Mouse (Mus musculus) liver, embryonic 14.5 days (tissue): ENCODE results near the gene Nmi. TPM values are rescaled to one million over a fixed set of nuclear protein-coding genes. Genes with fewer than 3 reads are reported as not detected.
"Not testable (repeated sequence)": the region's sequence is repeated elsewhere in the genome, so short reads cannot be mapped to it uniquely, and the experiment has no call there.

Experiments used
- ATAC-seq: fragments of 200-750 bp; cut with Nextera tagmentation; 2 replicates; pipeline ENCODE4 v1.8.0; 2017; ENCODE audit warnings: moderate number of reproducible peaks, mild to moderate bottlenecking, moderate library complexity; ENCODE audit not compliant: insufficient read depth
- DNase-seq, 3 experiments: peaks; one replicate each; pipeline ENCODE4 v3.0.0-alpha.2; 2012 to 2013; ENCODE audit warnings: low read depth in 3 of 3, low spot score in 3 of 3
- H3K27ac ChIP-seq: fragments of 300-500 bp; sonication (generic); 2 replicates; pipeline ENCODE4 v1.5.1; 2014; ENCODE audit warnings: moderate library complexity, mild to moderate bottlenecking, control low read depth, inconsistent platforms
- H3K27me3 ChIP-seq: fragments of 300-500 bp; sonication (generic); 2 replicates; pipeline ENCODE4 v1.6.1; 2014; ENCODE audit warnings: mild to moderate bottlenecking, low read length, moderate library complexity; ENCODE audit not compliant: control insufficient read depth, insufficient read depth
- H3K36me3 ChIP-seq: fragments of 300-500 bp; sonication (generic); replicated peaks from 2 replicates; pipeline ENCODE4 v1.6.1; 2014; ENCODE audit warnings: low read depth; ENCODE audit not compliant: control insufficient read depth, insufficient read depth
- H3K4me1 ChIP-seq, 2 experiments: fragments of 200-500 bp in 1 of 2; fragments of 300-500 bp in 1 of 2; sonication (generic) in 1 of 2; replicated peaks; 2 replicates each; pipeline ENCODE4 v1.6.1; 2012 to 2014; ENCODE audit warnings: antibody characterized with exemption in 1 of 2, inconsistent platforms in 1 of 2, low read length in 1 of 2; ENCODE audit not compliant: control insufficient read depth in 2 of 2, insufficient read depth in 2 of 2
- H3K4me2 ChIP-seq: fragments of 300-500 bp; sonication (generic); 2 replicates; pipeline ENCODE4 v1.6.1; 2014; ENCODE audit warnings: low read depth, mild to moderate bottlenecking, control low read depth, moderate library complexity
- H3K4me3 ChIP-seq, 2 experiments: fragments of 200-500 bp in 1 of 2; fragments of 300-500 bp in 1 of 2; sonication (generic) in 1 of 2; 2 replicates each; pipeline ENCODE4 v1.5.1; 2012 to 2014; ENCODE audit warnings: low read depth in 2 of 2, low read length in 2 of 2, mild to moderate bottlenecking in 2 of 2, control low read depth in 1 of 2, inconsistent platforms in 1 of 2, moderate library complexity in 1 of 2; ENCODE audit not compliant: insufficient read depth in 1 of 2
- H3K9ac ChIP-seq: fragments of 300-500 bp; sonication (generic); replicated peaks from 2 replicates; pipeline ENCODE4 v1.6.1; 2014; ENCODE audit warnings: mild to moderate bottlenecking, control low read depth, moderate library complexity
- H3K9me3 ChIP-seq: fragments of 300-500 bp; sonication (generic); 2 replicates; pipeline ENCODE4 v1.6.1; 2016; ENCODE audit warnings: low read length, mixed read lengths; ENCODE audit not compliant: control insufficient read depth
- CTCF ChIP-seq: IDR thresholded peaks from 2 replicates; pipeline ENCODE4 v1.5.1; 2016; ENCODE audit warnings: antibody characterized with exemption, low read depth, control low read depth
- EP300 ChIP-seq: IDR thresholded peaks from 2 replicates; pipeline ENCODE4 v1.6.1; 2016; ENCODE audit warnings: antibody characterized with exemption, low read depth
- WGBS: fragments of 180-500 bp; shearing (Covaris S2); extraction: QIAGEN DNeasy Blood & Tissue Kit; methylation state at CpG from one replicate; pipeline ENCODE4 v1.1.7; 2014; ENCODE audit not compliant: insufficient replicate concordance; 5-methylcytosine and 5-hydroxymethylcytosine counted together
- polyA plus RNA-seq, 2 experiments: library from polyadenylated mRNA; depleted of rRNA in 1 of 2; stranded (reverse) in 1 of 2; unstranded in 1 of 2; fragments of >200 nt; fragmentation: Nextera tagmentation in 1 of 2; extraction: Ambion mirVana in 1 of 2; gene quantifications; 2 replicates each; pipeline versions ENCODE4 v1.2.1 to v1.2.3; 2012 to 2014

Nmi gene
- 2.3 and 5.1 TPM in 2 replicates for polyA plus RNA-seq (2012; rRNA removed)
- polyA plus RNA-seq (2014; fragmentation: Nextera tagmentation; extraction: Ambion mirVana), result 10.7 and 11.0 TPM in 2 replicates

DNA sequence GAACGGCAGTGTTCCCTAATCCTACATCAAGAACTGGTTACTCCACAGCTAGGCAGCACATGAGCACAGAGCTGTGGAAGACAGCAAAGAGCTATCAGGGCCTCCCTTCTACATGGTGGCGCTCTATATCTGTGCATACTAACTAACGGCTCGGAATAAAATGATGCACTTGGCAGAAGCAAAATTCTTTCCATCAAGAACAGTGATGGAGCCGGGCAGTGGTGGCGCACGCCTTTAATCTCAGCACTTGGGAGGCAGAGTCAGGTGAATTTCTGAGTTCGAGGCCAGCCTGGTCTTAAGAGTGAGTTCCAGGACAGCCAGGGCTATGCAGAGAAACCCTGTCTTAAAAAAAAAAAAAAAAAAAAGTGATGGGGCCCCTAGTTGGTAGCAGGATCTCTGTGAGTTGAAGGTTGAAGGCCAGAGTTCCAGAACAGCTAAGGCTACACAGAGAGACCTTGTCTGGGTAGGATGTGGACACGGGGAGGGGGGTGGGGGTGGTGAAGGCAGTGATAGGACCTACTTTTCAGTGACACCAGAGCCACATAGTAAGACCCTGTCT lies at the start of gene Nmi:
Gene Nmi, minus strand, starts transcription at position 85 of the 559 bp plus-strand sequence.
- peak within 1 kb of the TSS; percentile 8 for H3K27ac ChIP-seq
- DNase-seq, result no peak
- H3K4me3 ChIP-seq, result peak within 1 kb of the TSS; percentile 81 to 88
- H3K4me2 ChIP-seq, result peak within 1 kb of the TSS; percentile 86
- peak; percentile 66 for ATAC-seq
- H3K4me1 ChIP-seq, result peaks cover 3 to 9% of the 10 kb centered on the region in 2 experiments
- no peaks in the 10 kb centered on the region for H3K9me3 ChIP-seq
- no peaks in the 10 kb centered on the region for H3K27me3 ChIP-seq
- 63% methylated on average over 9 of the region's 9 CpGs for WGBS
- no peaks in the 10 kb centered on the region for H3K36me3 ChIP-seq
- H3K9ac ChIP-seq, result peak within 1 kb of the TSS; percentile 71
- TF ChIP-seq CTCF, result no peak
- no peak for TF ChIP-seq EP300

DNA sequence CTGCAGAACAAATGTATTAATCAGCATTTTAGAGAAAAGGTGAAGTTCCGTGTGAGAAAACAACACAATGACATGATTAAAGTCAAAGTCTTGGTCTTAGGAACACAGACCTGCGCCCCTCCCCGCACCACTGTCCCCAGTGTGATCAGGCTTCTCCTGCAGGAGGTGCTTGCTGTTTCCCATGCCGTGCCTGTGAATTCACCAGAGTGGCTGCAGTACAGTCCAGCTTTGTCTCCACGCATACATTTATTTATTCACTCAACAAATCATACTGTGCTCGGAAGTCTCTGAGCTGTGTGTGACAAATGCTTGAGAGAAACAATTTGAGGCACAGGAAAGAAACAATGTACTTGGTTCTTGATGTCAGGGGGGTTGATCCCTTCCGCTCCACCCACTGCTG lies 43.1 kb upstream of the Nmi start:
- 40% methylated on average over 7 of the region's 7 CpGs for WGBS
- DNase-seq (no peak), ATAC-seq (no peak)
- TF ChIP-seq CTCF, result no peak
- no peak for TF ChIP-seq EP300
- Histone ChIP-seq H3K4me2 (no peak overlapping the region), H3K9ac (no peak overlapping the region), H3K9me3 (no peaks in the 10 kb centered on the region), H3K27me3 (no peaks in the 10 kb centered on the region), H3K4me3 (no peak overlapping the region), H3K36me3 (no peaks in the 10 kb centered on the region), H3K4me1 (no peaks in the 10 kb centered on the region), H3K27ac (no peak overlapping the region)

DNA sequence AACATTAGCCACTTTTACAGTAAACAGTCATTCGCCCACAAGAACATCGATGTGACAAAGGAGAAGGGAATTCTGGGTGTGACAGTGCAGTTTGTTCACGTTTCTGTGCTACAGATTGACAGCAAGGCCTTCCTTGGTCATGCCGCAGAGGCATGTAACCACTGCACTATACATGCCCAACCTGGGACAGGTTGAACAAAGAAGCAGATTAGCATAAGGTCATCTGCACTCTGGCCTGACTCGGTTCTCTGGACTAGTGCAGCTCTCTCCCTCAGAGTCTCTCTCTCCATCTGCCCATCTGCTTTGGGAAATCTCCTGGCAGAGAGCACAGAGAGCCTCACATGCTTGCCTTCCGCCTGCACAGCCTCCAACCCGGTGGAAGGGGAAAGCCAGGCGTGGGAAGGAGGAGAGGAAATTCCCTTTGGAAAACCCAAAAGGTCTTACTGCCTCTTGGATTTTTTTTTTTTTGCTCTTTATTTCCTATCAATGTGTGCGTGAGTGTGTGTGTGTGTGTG lies 40.1 kb upstream of the Nmi start:
- Histone ChIP-seq H3K27me3 (no peaks in the 10 kb centered on the region), H3K9ac (no peak overlapping the region), H3K4me1 (no peaks in the 10 kb centered on the region), H3K27ac (no peak overlapping the region), H3K9me3 (no peaks in the 10 kb centered on the region), H3K36me3 (no peaks in the 10 kb centered on the region), H3K4me3 (no peak overlapping the region), H3K4me2 (no peak overlapping the region)
- TF ChIP-seq EP300 (no peak), CTCF (no peak)
- WGBS, result 55% methylated on average over 9 of the region's 9 CpGs
- no peak for DNase-seq
- ATAC-seq, result no peak

DNA sequence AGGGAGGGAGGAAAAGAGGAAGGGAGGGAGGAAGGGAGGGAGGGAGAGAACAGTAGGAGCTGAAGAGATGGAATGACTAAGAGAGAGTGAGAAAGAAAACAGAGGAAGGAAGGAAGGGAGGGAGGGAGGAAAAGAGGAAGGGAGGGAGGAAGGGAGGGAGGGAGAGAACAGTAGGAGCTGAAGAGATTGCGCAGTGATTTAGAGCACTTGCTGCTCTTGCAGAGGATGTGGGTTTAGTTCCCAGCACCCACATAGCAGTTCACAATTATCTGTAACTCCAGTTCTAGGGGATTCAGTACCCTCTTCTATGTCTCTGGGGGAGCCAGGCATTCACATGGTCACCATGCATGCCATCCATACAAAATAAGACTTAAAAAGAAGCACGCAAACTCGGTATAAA lies 38.5 kb upstream of the Nmi start:
- not testable (repeated sequence) for H3K4me2 ChIP-seq, H3K36me3 ChIP-seq, H3K4me3 ChIP-seq, ATAC-seq, DNase-seq, H3K4me1 ChIP-seq, H3K27ac ChIP-seq, H3K27me3 ChIP-seq, H3K9me3 ChIP-seq, H3K9ac ChIP-seq
- 74% methylated on average over 3 of the region's 3 CpGs for WGBS

DNA sequence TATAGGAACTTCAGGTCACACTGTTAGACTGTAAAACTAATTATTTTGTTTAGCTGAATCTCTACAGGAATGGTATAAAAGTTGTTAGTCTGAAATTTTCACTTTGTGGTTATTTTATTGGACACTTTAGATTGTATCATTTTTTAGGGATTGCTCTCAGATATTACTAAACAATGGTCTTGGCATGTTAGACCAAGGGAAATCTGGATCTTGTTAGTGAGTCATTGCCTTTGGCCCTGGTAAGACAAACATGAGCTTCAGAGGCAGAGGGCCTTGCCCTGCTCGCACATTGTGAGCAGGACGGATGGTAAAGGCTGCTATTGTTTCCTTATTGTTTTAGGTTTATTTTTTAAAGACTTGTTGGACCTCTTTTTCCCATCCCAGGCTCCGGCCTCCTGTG lies 33.1 kb upstream of the Nmi start:
- Histone ChIP-seq H3K9ac (no peak overlapping the region), H3K27me3 (no peaks in the 10 kb centered on the region), H3K27ac (no peak overlapping the region), H3K4me2 (no peak overlapping the region), H3K9me3 (no peaks in the 10 kb centered on the region), H3K36me3 (no peaks in the 10 kb centered on the region), H3K4me1 (no peaks in the 10 kb centered on the region), H3K4me3 (no peak overlapping the region)
- no peak for ATAC-seq
- TF ChIP-seq CTCF, result no peak
- no peak for TF ChIP-seq EP300
- no peak for DNase-seq
- WGBS, result 48% methylated on average over 3 of the region's 3 CpGs

DNA sequence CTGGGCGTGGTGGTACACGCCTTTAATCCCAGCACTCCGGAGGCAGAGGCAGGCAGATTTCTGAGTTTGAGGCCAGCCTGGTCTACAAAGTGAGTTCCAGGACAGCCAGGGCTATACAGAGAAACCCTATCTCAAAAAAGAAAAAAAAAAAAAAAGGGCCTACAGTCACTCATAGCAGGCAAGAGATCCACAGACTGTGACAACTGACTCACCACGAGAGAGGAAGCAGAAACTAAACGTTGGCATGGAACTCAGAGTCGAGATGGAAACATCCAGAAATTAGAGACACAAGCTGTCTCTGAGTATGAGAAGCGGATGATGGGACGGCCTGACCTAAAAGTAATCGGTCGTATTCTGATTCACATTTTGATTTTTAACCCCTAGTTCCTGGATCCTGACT lies 29.0 kb upstream of the Nmi start:
- H3K9ac ChIP-seq, H3K36me3 ChIP-seq, H3K4me3 ChIP-seq, DNase-seq, H3K27ac ChIP-seq, ATAC-seq, H3K4me1 ChIP-seq, H3K4me2 ChIP-seq, H3K9me3 ChIP-seq, H3K27me3 ChIP-seq: not testable (repeated sequence)
- 62% methylated on average over 10 of the region's 10 CpGs for WGBS
